Mouse (Mus musculus) brain, embryonic 14.5 days (tissue): ENCODE data around the gene Polrmt.
"Not testable (repeated sequence)": the region's sequence is repeated elsewhere in the genome, so short reads cannot be mapped to it uniquely, and the experiment has no call there.

Experiments used
- CTCF ChIP-seq: fragments of 200-500 bp; IDR thresholded peaks from 2 replicates; pipeline ENCODE4 v1.5.1; 2012; ENCODE audit warnings: inconsistent platforms, mild to moderate bottlenecking, moderate library complexity, borderline replicate concordance; ENCODE audit not compliant: insufficient read depth, insufficient read length; ENCODE audit errors: extremely low read depth
- POLR2A ChIP-seq: fragments of 200-500 bp; IDR thresholded peaks from 2 replicates; pipeline ENCODE4 v1.6.1; 2012; ENCODE audit warnings: mild to moderate bottlenecking, inconsistent platforms, borderline replicate concordance; ENCODE audit not compliant: poor library complexity, insufficient read depth, insufficient read length, severe bottlenecking; ENCODE audit errors: extremely low read depth

- not testable (repeated sequence) for TF ChIP-seq POLR2A, CTCF
Measured at GRCm38 (mm10) chr10:79759675-79760074, 13.3 kb upstream of the Polrmt start.
